Comparison of ENCODE assay signal across 8 mouse cellular contexts in the genomic region with DNA sequence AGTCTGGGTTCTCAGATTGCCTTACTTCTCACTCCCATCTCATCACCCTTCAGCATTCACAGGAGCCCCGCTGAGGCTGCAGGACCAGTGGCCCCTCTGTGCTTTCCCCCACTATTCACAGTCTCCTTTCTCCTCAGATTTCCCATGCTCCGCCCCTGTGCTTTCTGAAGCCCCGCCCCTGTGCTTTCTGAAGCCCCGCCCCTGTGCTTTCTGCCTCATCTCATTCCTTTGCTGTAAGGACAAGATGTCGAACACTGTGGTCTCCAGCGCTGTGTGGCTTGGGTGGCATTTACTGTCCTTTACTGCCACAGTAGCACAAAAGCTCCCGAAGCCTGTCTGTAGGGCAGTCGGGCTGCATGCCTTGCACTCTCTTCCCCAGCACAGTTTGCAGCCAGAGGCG.
DNase-seq lines count a peak whose midpoint lies in the region; ATAC-seq and TF ChIP-seq lines count a peak whose summit lies in the region.

No protein-coding gene starts in this region.

- ATAC-seq in heart, embryonic 13.5 days (ENCODE audit: extremely low read depth, insufficient number of reproducible peaks, low FRiP score, low TSS enrichment), result no peak
- ATAC-seq in intestine, postnatal 0 days, result no peak
- peak; percentile 59 for ATAC-seq in midbrain, embryonic 11.5 days (ENCODE audit: low FRiP score)

- H3K4me3 ChIP-seq in heart, embryonic 13.5 days, result peak overlapping the region; percentile 25
- peak overlapping the region; percentile 46 for H3K4me3 ChIP-seq in embryonic facial prominence, embryonic 10.5 days
- H3K4me3 ChIP-seq in intestine, postnatal 0 days (ENCODE audit: low read depth, low read length), result no peak overlapping the region
- H3K4me3 ChIP-seq in midbrain, embryonic 11.5 days (ENCODE audit: low read depth, low read length), result no peak overlapping the region

- H3K4me2 ChIP-seq in heart, embryonic 13.5 days, result peak overlapping the region; percentile 59
- peak overlapping the region; percentile 43 for H3K4me2 ChIP-seq in intestine, postnatal 0 days (replicated peaks; ENCODE audit: low read depth)
- H3K4me2 ChIP-seq in midbrain, embryonic 11.5 days, result peak overlapping the region; percentile 43

- whole genome bisulfite sequencing in heart, embryonic 13.5 days, result 2% methylated on average over 9 of the region's 9 CpGs
- WGBS in embryonic facial prominence, embryonic 10.5 days, result 4% methylated on average over 9 of the region's 9 CpGs
- WGBS in intestine, postnatal 0 days, result 3% methylated on average over 9 of the region's 9 CpGs
- WGBS in midbrain, embryonic 11.5 days, result 4% methylated on average over 9 of the region's 9 CpGs

- no peak for DNase-seq in heart, adult 11 months
- DNase-seq in embryonic facial prominence, embryonic 10.5 days (ENCODE audit: low spot score), result peak; percentile 64
- peak; percentile 91 for DNase-seq in midbrain, embryonic 11.5 days (ENCODE audit: low spot score, missing footprints)
- DNase-seq in cerebellum, adult 18-20 months, result no peak
- no peak for DNase-seq in frontal cortex, postnatal 25 days (ENCODE audit: low spot score in 2 of 2)
- DNase-seq in cerebellum, postnatal 25 days, result no peak

- H3K36me3 ChIP-seq in heart, embryonic 13.5 days, result no peaks in the 10 kb centered on the region
- no peaks in the 10 kb centered on the region for H3K36me3 ChIP-seq in embryonic facial prominence, embryonic 10.5 days (replicated peaks)
- no peaks in the 10 kb centered on the region for H3K36me3 ChIP-seq in intestine, postnatal 0 days (ENCODE audit: control insufficient read depth, insufficient read depth)
- H3K36me3 ChIP-seq in midbrain, embryonic 11.5 days (ENCODE audit: control insufficient read depth, insufficient read depth, low read length), result no peaks in the 10 kb centered on the region

- H3K4me1 ChIP-seq in heart, embryonic 13.5 days, result peaks cover 16% of the 10 kb centered on the region
- H3K4me1 ChIP-seq in embryonic facial prominence, embryonic 10.5 days, result peaks cover 24% of the 10 kb centered on the region
- H3K4me1 ChIP-seq in intestine, postnatal 0 days (replicated peaks; ENCODE audit: control insufficient read depth, insufficient read depth, low read length), result no peaks in the 10 kb centered on the region
- H3K4me1 ChIP-seq in midbrain, embryonic 11.5 days (ENCODE audit: control insufficient read depth, insufficient read depth, low read length), result no peaks in the 10 kb centered on the region

- peaks cover 54% of the 10 kb centered on the region for H3K27me3 ChIP-seq in heart, embryonic 13.5 days (replicated peaks)
- H3K27me3 ChIP-seq in embryonic facial prominence, embryonic 10.5 days (replicated peaks; ENCODE audit: low read depth, poor library complexity, severe bottlenecking), result peaks cover 53% of the 10 kb centered on the region
- peaks cover 8% of the 10 kb centered on the region; the same call in 1 of the 2 replicates for H3K27me3 ChIP-seq in intestine, postnatal 0 days (replicated peaks; ENCODE audit: control insufficient read depth, insufficient read depth, low read length)
- H3K27me3 ChIP-seq in midbrain, embryonic 11.5 days (ENCODE audit: control insufficient read depth, insufficient read depth, low read length), result no peaks in the 10 kb centered on the region; the same call in 1 of the 2 replicates

- no peaks in the 10 kb centered on the region for H3K9me3 ChIP-seq in heart, embryonic 13.5 days
- H3K9me3 ChIP-seq in embryonic facial prominence, embryonic 10.5 days, result no peaks in the 10 kb centered on the region
- H3K9me3 ChIP-seq in intestine, postnatal 0 days (ENCODE audit: control insufficient read depth), result no peaks in the 10 kb centered on the region
- no peaks in the 10 kb centered on the region for H3K9me3 ChIP-seq in midbrain, embryonic 11.5 days (ENCODE audit: control insufficient read depth, low read length)

- peak overlapping the region; percentile 33; the same call in 1 of the 2 replicates for H3K9ac ChIP-seq in heart, embryonic 13.5 days
- H3K9ac ChIP-seq in intestine, postnatal 0 days (ENCODE audit: low read depth, low read length), result no peak overlapping the region
- 0 out of 2 replicates have a peak overlapping the region, but pooled peaks have one; percentile 6 for H3K9ac ChIP-seq in midbrain, embryonic 11.5 days (ENCODE audit: low read length)

- no peak overlapping the region for H3K27ac ChIP-seq in heart, embryonic 13.5 days (replicated peaks)
- peak overlapping the region; percentile 41 for H3K27ac ChIP-seq in embryonic facial prominence, embryonic 10.5 days (replicated peaks)
- no peak overlapping the region for H3K27ac ChIP-seq in intestine, postnatal 0 days (ENCODE audit: low read depth, low read length)
- no peak overlapping the region for H3K27ac ChIP-seq in midbrain, embryonic 11.5 days (ENCODE audit: low read depth, low read length)

- no peak for TF ChIP-seq CTCF in intestine, postnatal 0 days (IDR thresholded peaks at IDR 0.05; ENCODE audit: low read depth)

Comparison
In these comparisons a context has a peak if more than half of its experiments do, and no peak if none do; other contexts are left out.
1. H3K4me3 ChIP-seq: peak in heart, embryonic 13.5 days (single experiment) and embryonic facial prominence, embryonic 10.5 days (single experiment); none in intestine, postnatal 0 days (single experiment) and midbrain, embryonic 11.5 days (single experiment).
2. DNase-seq: peak in embryonic facial prominence, embryonic 10.5 days (single experiment) and midbrain, embryonic 11.5 days (single experiment); none in heart, adult 11 months (single experiment), cerebellum, adult 18-20 months (0 of 2), frontal cortex, postnatal 25 days (0 of 2) and cerebellum, postnatal 25 days (0 of 2).
3. Peak in every context shown above with its lines, with median percentiles within 50 percentile points of each other: H3K4me2 ChIP-seq.